Comparison of ENCODE assay signal across 16 mouse cellular contexts in the genomic region with DNA sequence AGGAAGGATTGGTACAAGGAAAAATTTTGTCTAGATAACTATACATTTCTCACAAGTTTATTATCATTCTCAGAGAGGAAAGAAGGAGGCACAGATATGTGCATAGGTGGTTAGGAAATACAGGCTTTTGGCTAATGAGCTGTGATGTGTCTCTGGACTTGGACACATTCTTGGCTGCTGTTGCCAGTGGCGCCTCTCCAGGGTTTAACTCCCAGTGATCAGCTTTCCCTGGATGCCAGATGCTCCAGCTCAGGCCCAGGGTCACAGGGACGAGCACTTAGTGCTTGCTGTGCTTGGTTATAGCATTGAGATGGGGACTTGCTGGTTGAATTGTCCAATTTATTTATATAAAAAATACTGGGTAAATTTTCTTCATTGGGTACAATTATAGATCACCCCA.
DNase-seq lines count a peak whose midpoint lies in the region; ATAC-seq and TF ChIP-seq lines count a peak whose summit lies in the region.
"Had no signal": no experiment of that assay in that cellular context is flagged by ENCODE, and none has a peak within 500 bp of the region (broad histone marks: within the 10 kb centered on the region; RNA-seq: fewer than 3 reads in every experiment).

No protein-coding gene starts in this region.

- no peaks in the 10 kb centered on the region for H3K4me1 ChIP-seq in heart, embryonic 11.5 days (ENCODE audit: control insufficient read depth, insufficient read depth, low read length)
- no peaks in the 10 kb centered on the region for H3K4me1 ChIP-seq in lung, postnatal 0 days (ENCODE audit: insufficient read depth, low read depth, low read length)
- peaks cover 4% of the 10 kb centered on the region; the same call in 1 of the 2 replicates for H3K4me1 ChIP-seq in midbrain, embryonic 13.5 days (replicated peaks)
- H3K4me1 ChIP-seq: hindbrain, embryonic 15.5 days; neural tube, embryonic 13.5 days had no signal

- no peak overlapping the region for H3K27ac ChIP-seq in heart, embryonic 11.5 days (ENCODE audit: low read depth, low read length)
- H3K27ac ChIP-seq in lung, postnatal 0 days (ENCODE audit: low read length): no peak overlapping the region
- H3K27ac ChIP-seq in midbrain, embryonic 13.5 days: no peak overlapping the region
- H3K27ac ChIP-seq: hindbrain, embryonic 15.5 days; macrophage; neural tube, embryonic 13.5 days; stomach, embryonic 15.5 days had no signal

- peak; percentile 82 to 88 for DNase-seq in heart, adult 18-20 months
- DNase-seq in Muller cell, postnatal 12 days (ENCODE audit: inconsistent ontology term): peak; percentile 82
- DNase-seq in gastrocnemius, postnatal 25 days: peak; percentile 78
- DNase-seq in lung, postnatal 0 days (ENCODE audit: low spot score): peak; percentile 78
- no peak for DNase-seq in layer of hippocampus, adult 9-11 months
- no peak for DNase-seq in layer of hippocampus, adult 11-12 months (ENCODE audit: low spot score)
- DNase-seq: cerebellum, adult 2 months had no signal

- no peak overlapping the region for H3K9ac ChIP-seq in heart, embryonic 11.5 days (ENCODE audit: low read depth, low read length)
- H3K9ac ChIP-seq in lung, postnatal 0 days (replicated peaks; ENCODE audit: low read depth): no peak overlapping the region
- H3K9ac ChIP-seq in midbrain, embryonic 13.5 days (replicated peaks): no peak overlapping the region
- H3K9ac ChIP-seq: hindbrain, embryonic 15.5 days; neural tube, embryonic 13.5 days; stomach, embryonic 15.5 days had no signal

- H3K4me3 ChIP-seq in heart, embryonic 11.5 days (ENCODE audit: low read depth, low read length): no peak overlapping the region
- no peak overlapping the region for H3K4me3 ChIP-seq in lung, postnatal 0 days (ENCODE audit: low read depth, low read length)
- no peak overlapping the region for H3K4me3 ChIP-seq in midbrain, embryonic 13.5 days (replicated peaks)
- H3K4me3 ChIP-seq: erythroblast, embryonic 14.5 days; hindbrain, embryonic 15.5 days; neural tube, embryonic 13.5 days; stomach, embryonic 15.5 days had no signal

- WGBS in heart, embryonic 11.5 days (ENCODE audit: insufficient replicate concordance): 46% methylated on average over 2 of the region's 2 CpGs
- WGBS in lung, postnatal 0 days: 45% methylated on average over 2 of the region's 2 CpGs
- WGBS in midbrain, embryonic 13.5 days: 83% methylated on average over 2 of the region's 2 CpGs

- no peaks in the 10 kb centered on the region for H3K27me3 ChIP-seq in heart, embryonic 11.5 days (ENCODE audit: control insufficient read depth, insufficient read depth, low read length)
- no peaks in the 10 kb centered on the region for H3K27me3 ChIP-seq in lung, postnatal 0 days (replicated peaks; ENCODE audit: insufficient read depth, low read length)
- no peaks in the 10 kb centered on the region for H3K27me3 ChIP-seq in midbrain, embryonic 13.5 days
- H3K27me3 ChIP-seq: CH12.LX; hindbrain, embryonic 15.5 days; neural tube, embryonic 13.5 days; stomach, embryonic 15.5 days had no signal

- no peaks in the 10 kb centered on the region for H3K9me3 ChIP-seq in heart, embryonic 11.5 days (replicated peaks; ENCODE audit: control insufficient read depth, low read length)
- no peaks in the 10 kb centered on the region for H3K9me3 ChIP-seq in lung, postnatal 0 days (ENCODE audit: low read length)
- no peaks in the 10 kb centered on the region for H3K9me3 ChIP-seq in midbrain, embryonic 13.5 days
- H3K9me3 ChIP-seq: hindbrain, embryonic 15.5 days; neural tube, embryonic 13.5 days; stomach, embryonic 15.5 days had no signal

- no peak for TF ChIP-seq CTCF in lung, postnatal 0 days (IDR thresholded peaks at IDR 0.05)

- peak; percentile 37 for TF ChIP-seq EP300 in lung, postnatal 0 days (IDR thresholded peaks at IDR 0.05)

- no peak for ATAC-seq in heart, embryonic 11.5 days (replicated peaks; ENCODE audit: insufficient number of reproducible peaks, low FRiP score, low TSS enrichment)
- ATAC-seq in lung, postnatal 0 days: peak; percentile 79
- ATAC-seq in midbrain, embryonic 13.5 days: no peak
- ATAC-seq: activated CD4-positive, CD25-positive, alpha-beta regulatory T cell, adult 4 months had no signal

- no peak overlapping the region for H3K4me2 ChIP-seq in heart, embryonic 11.5 days
- H3K4me2 ChIP-seq in lung, postnatal 0 days (replicated peaks; ENCODE audit: low read depth, low read length): no peak overlapping the region
- no peak overlapping the region for H3K4me2 ChIP-seq in midbrain, embryonic 13.5 days (replicated peaks)
- H3K4me2 ChIP-seq: hindbrain, embryonic 15.5 days; neural tube, embryonic 13.5 days; stomach, embryonic 15.5 days had no signal

- H3K36me3 ChIP-seq in heart, embryonic 11.5 days (ENCODE audit: control insufficient read depth, insufficient read depth, low read length): no peaks in the 10 kb centered on the region
- no peaks in the 10 kb centered on the region for H3K36me3 ChIP-seq in lung, postnatal 0 days (ENCODE audit: insufficient read depth, low read length)
- no peaks in the 10 kb centered on the region for H3K36me3 ChIP-seq in midbrain, embryonic 13.5 days
- H3K36me3 ChIP-seq: hindbrain, embryonic 15.5 days; neural tube, embryonic 13.5 days; stomach, embryonic 15.5 days had no signal

Comparison
In these comparisons a context has a peak if more than half of its experiments do, and no peak if none do; other contexts are left out.
1. DNase-seq: peak in heart, adult 18-20 months (2 of 2), Muller cell, postnatal 12 days (single experiment), gastrocnemius, postnatal 25 days (single experiment) and lung, postnatal 0 days (single experiment); none in layer of hippocampus, adult 9-11 months (single experiment) and layer of hippocampus, adult 11-12 months (single experiment).